Mouse (Mus musculus) lung, postnatal 0 days (tissue): ENCODE measurements around the gene Dusp1.

ENCODE experiments used
- CTCF ChIP-seq: IDR thresholded peaks from 2 replicates; pipeline ENCODE4 v1.5.1; 2016; ENCODE audit warnings: antibody characterized with exemption, mild to moderate bottlenecking
- EP300 ChIP-seq: IDR thresholded peaks from 2 replicates; pipeline ENCODE4 v1.6.1; 2016; ENCODE audit warnings: antibody characterized with exemption, mild to moderate bottlenecking, control low read depth

GRCm38 (mm10) chr17:26594958-26595357 lies 33.0 kb upstream of the Dusp1 start:
- no peak for TF ChIP-seq CTCF
- no peak for TF ChIP-seq EP300
